23 mouse cellular contexts compared by ENCODE assay signal in genomic region chr4:138020231-138020630, GRCm38 (mm10). TPM values are rescaled to one million over a fixed set of nuclear protein-coding genes. Genes with fewer than 3 reads are reported as not detected.
DNase-seq lines count a peak whose midpoint lies in the region; ATAC-seq and TF ChIP-seq lines count a peak whose summit lies in the region.
"Had no signal": no experiment of that assay in that cellular context is flagged by ENCODE, and none has a peak within 500 bp of the region (broad histone marks: within the 10 kb centered on the region; RNA-seq: fewer than 3 reads in every experiment).

No protein-coding gene starts in this region.

- H3K79me2 ChIP-seq in myocyte (ENCODE audit: control insufficient read depth, insufficient read depth) = peaks cover 48% of the 10 kb centered on the region

- peak overlapping the region; percentile 32; the same call in 1 of the 2 replicates for H3K27ac ChIP-seq in kidney, embryonic 14.5 days (ENCODE audit: low read depth, low read length)
- H3K27ac ChIP-seq in kidney, adult 2 months (ENCODE audit: insufficient read depth, low read depth, low read length) = no peak overlapping the region
- peak overlapping the region; percentile 42; the same call in 1 of the 2 replicates for H3K27ac ChIP-seq in midbrain, embryonic 16.5 days (ENCODE audit: low read length)
- no peak overlapping the region for H3K27ac ChIP-seq in midbrain, embryonic 10.5 days (replicated peaks)
- H3K27ac ChIP-seq: hindbrain, embryonic 10.5 days; liver, embryonic 15.5 days; lung, embryonic 15.5 days; stomach, postnatal 0 days had no signal

- no peaks in the 10 kb centered on the region for H3K27me3 ChIP-seq in kidney, embryonic 14.5 days (ENCODE audit: control insufficient read depth, insufficient read depth, low read length)
- H3K27me3 ChIP-seq in kidney, adult 2 months (replicated peaks; ENCODE audit: control insufficient read depth, insufficient read depth, low read length) = no peaks in the 10 kb centered on the region
- H3K27me3 ChIP-seq in midbrain, embryonic 16.5 days (ENCODE audit: control insufficient read depth, insufficient read depth, low read depth, low read length) = no peaks in the 10 kb centered on the region
- H3K27me3 ChIP-seq in midbrain, embryonic 10.5 days (ENCODE audit: low read depth, poor library complexity, severe bottlenecking) = no peaks in the 10 kb centered on the region
- no peaks in the 10 kb centered on the region for H3K27me3 ChIP-seq in myocyte (ENCODE audit: control insufficient read depth, insufficient read depth, insufficient read length)
- H3K27me3 ChIP-seq: liver, embryonic 15.5 days; lung, embryonic 15.5 days; megakaryocyte, embryonic 14.5 days had no signal

- H3K4me3 ChIP-seq in kidney, embryonic 14.5 days (ENCODE audit: low read length) = no peak overlapping the region
- no peak overlapping the region for H3K4me3 ChIP-seq in kidney, adult 2 months (ENCODE audit: insufficient read depth, low read depth, low read length)
- H3K4me3 ChIP-seq in midbrain, embryonic 16.5 days (ENCODE audit: low read depth, low read length) = no peak overlapping the region
- no peak overlapping the region for H3K4me3 ChIP-seq in midbrain, embryonic 10.5 days
- no peak overlapping the region for H3K4me3 ChIP-seq in myocyte
- H3K4me3 ChIP-seq: hindbrain, embryonic 10.5 days; liver, embryonic 15.5 days; lung, embryonic 15.5 days; megakaryocyte, embryonic 14.5 days had no signal

- peaks cover 12% of the 10 kb centered on the region; the same call in 1 of the 2 replicates for H3K4me1 ChIP-seq in kidney, embryonic 14.5 days (ENCODE audit: control insufficient read depth, insufficient read depth, low read length)
- peaks cover 10% of the 10 kb centered on the region for H3K4me1 ChIP-seq in kidney, adult 2 months (ENCODE audit: control insufficient read depth, insufficient read depth, low read length)
- H3K4me1 ChIP-seq in midbrain, embryonic 16.5 days (ENCODE audit: control insufficient read depth, insufficient read depth, low read length) = peaks cover 25% of the 10 kb centered on the region
- peaks cover 15% of the 10 kb centered on the region; the same call in 1 of the 2 replicates for H3K4me1 ChIP-seq in midbrain, embryonic 10.5 days

- no peak overlapping the region for H3K4me2 ChIP-seq in kidney, embryonic 14.5 days (replicated peaks; ENCODE audit: low read depth, low read length)
- no peak overlapping the region for H3K4me2 ChIP-seq in midbrain, embryonic 16.5 days (ENCODE audit: low read length)
- no peak overlapping the region for H3K4me2 ChIP-seq in myocyte (ENCODE audit: low read depth)
- H3K4me2 ChIP-seq: heart, embryonic 11.5 days; liver, embryonic 15.5 days; lung, embryonic 15.5 days had no signal

- no peak for TF ChIP-seq POLR2A in kidney, adult 2 months (IDR thresholded peaks at IDR 0.05; ENCODE audit: low read depth, low read length)
- TF ChIP-seq POLR2A in myocyte (IDR thresholded peaks at IDR 0.05; ENCODE audit: insufficient read length, low read depth) = no peak

- WGBS in kidney, embryonic 14.5 days = 31% methylated on average over 6 of the region's 6 CpGs
- 78% methylated on average over 6 of the region's 6 CpGs for WGBS in kidney, adult 2 months
- 75% methylated on average over 6 of the region's 6 CpGs for whole genome bisulfite sequencing in midbrain, embryonic 16.5 days
- WGBS in midbrain, embryonic 10.5 days = 87% methylated on average over 6 of the region's 6 CpGs

- TF ChIP-seq CTCF in kidney, adult 2 months (conservative IDR thresholded peaks at IDR 0.05; ENCODE audit: insufficient read depth, insufficient read length, low read depth, low read length) = no peak

- H3K36me3 ChIP-seq in kidney, embryonic 14.5 days (ENCODE audit: control insufficient read depth, insufficient read depth, low read length) = peaks cover 32% of the 10 kb centered on the region
- H3K36me3 ChIP-seq in kidney, adult 2 months (ENCODE audit: control insufficient read depth, insufficient read depth, low read length) = no peaks in the 10 kb centered on the region; the same call in 1 of the 2 replicates
- no peaks in the 10 kb centered on the region for H3K36me3 ChIP-seq in midbrain, embryonic 16.5 days (ENCODE audit: control insufficient read depth, insufficient read depth, low read length)
- H3K36me3 ChIP-seq in midbrain, embryonic 10.5 days = peaks cover 72% of the 10 kb centered on the region
- H3K36me3 ChIP-seq in myocyte (ENCODE audit: control insufficient read depth, insufficient read depth) = no peaks in the 10 kb centered on the region

- peak; percentile 60 for DNase-seq in gastrocnemius, adult 18-20 months (ENCODE audit: low spot score)
- DNase-seq in gastrocnemius, postnatal 14 days = no peak
- DNase-seq in kidney, adult 2 months = no peak
- DNase-seq in midbrain, embryonic 10.5 days (ENCODE audit: low spot score) = no peak
- DNase-seq in thymus, postnatal 14 days = no peak
- DNase-seq: adrenal gland, postnatal 36 days; cerebellum, adult 9-11 months; heart, postnatal 10 days; kidney, adult 8-10 months; liver; lung, postnatal 36 days; midbrain, embryonic 14.5 days; thymus, adult 2 months had no signal

- intact Hi-C loops in gastrocnemius, postnatal 14 days (cut with DNase I; ENCODE audit: low total_unique reads) = no loop called here

- no peak overlapping the region for H3ac ChIP-seq in myocyte (ENCODE audit: control insufficient read depth, insufficient read length)

- no peak overlapping the region for H3K9ac ChIP-seq in kidney, embryonic 14.5 days (ENCODE audit: low read depth, low read length)
- H3K9ac ChIP-seq in midbrain, embryonic 16.5 days (ENCODE audit: low read depth, low read length) = no peak overlapping the region
- H3K9ac ChIP-seq: liver, embryonic 15.5 days; lung, embryonic 15.5 days had no signal

- no peaks in the 10 kb centered on the region for H3K9me3 ChIP-seq in kidney, embryonic 14.5 days (ENCODE audit: control insufficient read depth, low read length)
- no peaks in the 10 kb centered on the region for H3K9me3 ChIP-seq in midbrain, embryonic 16.5 days (replicated peaks; ENCODE audit: control insufficient read depth, low read length, poor library complexity, severe bottlenecking)
- no peaks in the 10 kb centered on the region for H3K9me3 ChIP-seq in midbrain, embryonic 10.5 days (replicated peaks)
- H3K9me3 ChIP-seq: hindbrain, embryonic 10.5 days; liver, embryonic 15.5 days; lung, embryonic 15.5 days; megakaryocyte, embryonic 14.5 days had no signal

- ATAC-seq in kidney, embryonic 14.5 days (ENCODE audit: low FRiP score, low TSS enrichment) = no peak
- ATAC-seq in midbrain, embryonic 16.5 days = no peak
- ATAC-seq: forebrain, embryonic 14.5 days had no signal

TF ChIP-seq in myocyte, 11 proteins besides CTCF, POLR2A, EP300 and RAD21:
- TF ChIP-seq E2F4 (IDR thresholded peaks at IDR 0.05; ENCODE audit: insufficient read depth) (no peak), MYOD1 (IDR thresholded peaks at IDR 0.05; ENCODE audit: control insufficient read depth in 1 of 3, insufficient read length in 2 of 3, low read depth in 2 of 3) (peak in 2 of 3 experiments; percentile 44 to 45), MAX (IDR thresholded peaks at IDR 0.05; ENCODE audit: low read depth) (no peak)

RNA-seq across cellular contexts. Expression of gene Eif4g3, which starts 27.4 kb away (rescaled TPM):
- total RNA-seq in gastrocnemius, adult 18-20 months (2021) = 100 to 1,000 TPM; 115 to 117 TPM
- total RNA-seq in gastrocnemius, postnatal 14 days (2021) = 10 to 100 TPM; 95.2 to 98.9 TPM
- 35.6 and 55.9 TPM in 2 replicates for polyA plus RNA-seq in kidney, embryonic 14.5 days (2014; fragmentation: Nextera tagmentation; extraction: Ambion mirVana)
- 53.5 and 54.0 TPM in 2 replicates for polyA plus RNA-seq in kidney, adult 2 months (2012; rRNA removed)
- polyA plus RNA-seq in midbrain, embryonic 16.5 days (2015; fragmentation: Nextera tagmentation; extraction: Ambion mirVana) = 48.7 and 54.1 TPM in 2 replicates
- 34.1 and 36.3 TPM in 2 replicates for polyA plus RNA-seq in midbrain, embryonic 10.5 days (2016; fragmentation: Nextera tagmentation; extraction: Ambion mirVana)
- 32.9 TPM for polyA plus RNA-seq in myocyte (2012; fragmentation: generic; extraction: Trizol)

Comparison
In these comparisons a context has a peak if more than half of its experiments do, and no peak if none do; other contexts are left out.
1. H3K27ac ChIP-seq: peak in kidney, embryonic 14.5 days (single experiment) and midbrain, embryonic 16.5 days (single experiment); none in kidney, adult 2 months (single experiment) and midbrain, embryonic 10.5 days (single experiment).